Mouse (Mus musculus) liver, embryonic 14.5 days (tissue): ENCODE data around the gene Tagln2.

ENCODE experiments used
- CTCF ChIP-seq: IDR thresholded peaks from 2 replicates; pipeline ENCODE4 v1.5.1; 2016; ENCODE audit warnings: antibody characterized with exemption, low read depth, control low read depth
- EP300 ChIP-seq: IDR thresholded peaks from 2 replicates; pipeline ENCODE4 v1.6.1; 2016; ENCODE audit warnings: antibody characterized with exemption, low read depth

DNA sequence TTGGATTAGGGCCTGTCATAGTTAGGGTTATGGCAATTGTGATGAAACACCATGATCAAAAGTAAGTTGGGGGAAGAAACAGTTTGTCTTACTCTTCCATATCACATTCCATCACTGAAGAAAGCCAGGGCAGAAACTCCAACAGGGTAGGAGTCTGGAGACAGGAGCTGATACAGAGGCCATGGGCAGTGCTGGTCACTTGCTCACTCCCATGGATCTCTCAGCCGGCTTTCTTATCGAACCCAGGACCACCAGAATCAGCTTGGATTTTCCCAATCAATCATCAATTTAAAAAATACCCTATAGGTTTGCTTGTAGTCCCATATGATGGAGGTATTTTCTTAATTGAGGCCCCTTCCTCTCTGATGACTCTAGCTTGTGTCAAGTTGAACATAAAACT, 46.0 kb upstream of the Tagln2 start:
- TF ChIP-seq CTCF (no peak), EP300 (no peak)
